Mouse (Mus musculus): ENCODE results near the gene Hist1h4b.

- peak; percentile 81 for TF ChIP-seq GATA1 (IDR thresholded peaks at IDR 0.05; ENCODE audit: low read length)
- TF ChIP-seq TAL1 (IDR thresholded peaks at IDR 0.05; ENCODE audit: low read length), result no peak
These were observed 4.4 kb downstream of the Hist1h4b start, which contains the start of gene Hist1h4a for GRCm38 (mm10) chr13:23760972-23761864.

Measured in erythroblast, embryonic 14.5 days (primary cell).